Mouse (Mus musculus) layer of hippocampus, postnatal 36 days (tissue): Measurements from ENCODE around the gene Hint3. TPM values are rescaled to one million over a fixed set of nuclear protein-coding genes. Genes with fewer than 3 reads are reported as not detected.
"Not testable (repeated sequence)": the region's sequence is repeated elsewhere in the genome, so short reads cannot be mapped to it uniquely, and the experiment has no call there.

Source experiments
- DNase-seq, 2 experiments: peaks; one replicate each; pipeline ENCODE4 v3.0.0; 2022
- total RNA-seq, 2 experiments: library from RNA; stranded (reverse); gene quantifications; 2 replicates each; pipeline ENCODE4 v1.2.3; 2021

Hint3 gene
- total RNA-seq = 10 to 100 TPM; 38.4 to 40.2 TPM

DNA sequence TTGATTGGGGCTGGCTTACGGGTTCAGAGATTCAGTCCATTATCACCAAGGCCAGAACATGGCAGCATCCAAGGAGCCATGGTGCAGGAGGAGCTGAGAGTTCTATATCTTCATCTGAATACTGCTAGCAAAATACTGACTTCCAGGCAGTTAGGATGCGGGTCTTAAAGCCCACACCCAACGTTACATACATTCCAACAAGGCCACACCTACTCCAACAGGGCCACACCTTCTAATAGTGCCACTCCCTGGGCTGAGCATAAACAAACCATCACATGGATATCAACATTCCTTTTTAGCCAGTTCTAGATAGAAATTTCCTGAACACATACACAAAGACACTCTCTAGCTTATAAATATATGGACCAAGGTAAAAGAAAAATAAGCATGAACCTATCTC, at the start of gene Hint3:
Hint3 (minus strand) TSS at position 120 of the 400 bp plus-strand sequence.
- DNase-seq = no peak

DNA sequence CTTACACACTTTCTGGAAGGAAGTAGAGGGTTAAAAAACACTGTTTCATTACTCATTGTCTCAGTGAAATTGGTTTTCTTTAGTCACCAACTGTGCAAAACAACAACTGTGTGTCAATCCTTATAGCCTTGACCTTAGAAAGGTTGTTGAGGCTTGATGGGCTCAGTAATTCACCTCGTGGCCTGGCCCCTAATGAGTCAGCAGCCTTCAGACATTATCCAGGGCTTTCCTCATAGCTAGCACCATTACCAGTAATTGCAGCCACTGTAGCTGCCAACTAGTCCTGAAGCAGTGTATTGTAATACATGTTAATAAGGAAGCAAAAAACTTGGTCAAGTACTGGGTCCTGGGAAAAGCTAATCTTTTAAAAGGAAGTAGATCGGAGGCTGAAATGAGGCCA, 48.6 kb upstream of the Hint3 start:
- DNase-seq = no peak

DNA sequence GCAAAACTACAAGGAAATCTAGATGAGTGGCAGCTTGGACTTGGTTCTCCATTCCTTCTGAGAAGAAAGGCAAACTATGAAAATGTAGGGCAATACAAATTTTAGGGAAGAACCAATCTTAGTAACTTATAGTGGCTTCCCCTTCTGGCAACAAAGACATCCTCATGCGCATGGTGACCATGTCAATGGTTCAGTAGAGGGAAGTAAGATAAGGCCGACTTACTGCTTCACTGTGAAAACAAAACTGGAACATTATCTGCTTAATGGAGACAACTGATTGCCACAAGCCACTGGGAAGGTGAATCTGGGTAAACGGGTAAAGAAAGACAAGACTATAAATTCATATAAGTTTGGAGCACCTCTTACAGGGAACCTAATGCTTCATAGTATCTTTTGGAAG, 45.4 kb upstream of the Hint3 start:
- DNase-seq = no peak

DNA sequence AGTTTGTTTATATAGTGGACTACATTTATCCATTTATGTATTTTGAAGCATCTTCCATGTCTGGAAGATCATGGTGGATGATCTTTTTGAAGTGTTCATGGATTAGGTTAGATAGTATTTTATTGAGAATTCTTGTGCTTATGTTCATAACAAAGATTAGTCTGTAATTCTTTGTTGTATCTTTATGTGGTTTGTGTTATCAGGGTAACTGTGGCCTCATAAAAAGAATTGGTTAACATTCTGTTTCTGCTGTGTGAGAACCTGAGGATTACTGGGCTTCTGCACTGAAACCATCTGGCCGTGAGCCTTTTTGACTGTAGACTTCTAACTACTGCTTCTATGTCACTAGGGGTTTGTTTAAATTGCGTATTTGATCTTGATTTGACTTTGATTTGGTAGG, 37.1 kb upstream of the Hint3 start:
- DNase-seq = no peak

DNA sequence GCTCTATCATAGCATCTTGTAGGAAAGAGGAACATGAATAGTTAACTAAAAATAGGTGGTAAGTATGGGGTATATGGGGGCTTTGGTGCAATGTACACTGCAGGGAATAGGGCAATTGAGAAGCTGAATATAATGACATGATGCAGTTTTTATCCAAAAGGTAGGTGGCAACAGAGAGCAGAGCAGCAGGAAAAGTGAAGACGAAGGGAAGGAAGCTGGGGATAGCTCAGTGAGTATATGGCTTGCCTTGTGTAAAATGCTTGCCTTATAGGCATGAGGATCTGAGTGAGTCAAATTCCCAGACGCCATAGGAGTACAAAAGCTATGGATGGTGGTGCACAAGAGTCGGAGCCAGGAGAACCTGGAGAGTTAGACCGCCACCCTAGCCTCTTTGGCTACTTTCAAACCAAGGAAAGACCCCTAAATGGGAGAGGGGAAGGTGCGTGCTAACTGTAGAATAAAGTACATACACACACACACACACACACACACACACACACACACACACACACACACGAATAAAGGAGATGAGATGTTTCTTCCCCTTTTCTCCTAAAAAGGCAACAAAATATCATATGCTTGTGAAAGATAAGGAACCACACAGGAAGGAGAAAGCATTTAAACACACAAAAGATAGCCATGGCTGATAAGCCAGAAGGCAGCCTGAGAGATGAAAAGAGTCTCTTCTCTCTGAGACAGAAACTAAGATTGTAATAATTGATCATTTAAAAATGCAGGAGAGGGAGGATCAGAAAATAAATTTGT, 31.3 kb upstream of the Hint3 start:
- DNase-seq = no peak

DNA sequence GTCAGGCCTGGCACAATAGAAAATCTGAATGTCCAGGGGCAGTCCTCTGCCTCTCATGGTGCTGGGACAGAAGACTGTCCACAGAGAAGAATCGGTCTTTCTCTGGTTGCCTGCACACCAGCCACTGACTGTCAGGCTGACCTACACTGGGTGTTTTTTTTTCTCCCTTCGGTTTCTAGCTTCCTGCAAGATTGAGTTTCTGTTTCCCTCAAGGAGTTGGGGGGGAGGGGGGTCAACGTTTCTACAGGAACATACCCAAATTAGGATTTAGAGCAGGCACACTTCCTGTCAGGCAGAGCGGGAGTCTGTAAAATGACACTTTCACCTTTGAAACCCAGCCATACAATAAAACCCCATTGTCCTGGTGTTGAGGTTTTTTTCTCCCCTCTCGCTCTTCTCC, 26.2 kb upstream of the Hint3 start:
- DNase-seq = no peak

DNA sequence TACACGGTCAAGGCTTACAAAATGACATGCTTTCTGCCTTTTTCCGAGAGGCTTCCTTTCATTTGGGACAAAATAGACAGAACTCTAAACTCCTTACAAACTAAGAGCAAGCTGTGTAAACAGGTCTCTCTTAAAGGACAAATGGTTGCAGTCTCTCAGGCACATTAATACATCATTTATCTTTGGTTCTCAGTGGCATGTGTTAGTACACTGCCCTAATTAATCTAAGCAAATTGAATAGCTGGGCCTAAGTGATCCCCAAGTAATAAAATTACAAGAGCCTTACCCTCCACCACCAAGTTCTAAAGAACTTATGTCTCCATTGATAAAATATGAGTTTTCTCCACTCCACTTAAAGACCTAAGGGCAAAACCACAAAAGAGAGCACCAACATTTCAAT, 18.2 kb upstream of the Hint3 start:
- DNase-seq = no peak

DNA sequence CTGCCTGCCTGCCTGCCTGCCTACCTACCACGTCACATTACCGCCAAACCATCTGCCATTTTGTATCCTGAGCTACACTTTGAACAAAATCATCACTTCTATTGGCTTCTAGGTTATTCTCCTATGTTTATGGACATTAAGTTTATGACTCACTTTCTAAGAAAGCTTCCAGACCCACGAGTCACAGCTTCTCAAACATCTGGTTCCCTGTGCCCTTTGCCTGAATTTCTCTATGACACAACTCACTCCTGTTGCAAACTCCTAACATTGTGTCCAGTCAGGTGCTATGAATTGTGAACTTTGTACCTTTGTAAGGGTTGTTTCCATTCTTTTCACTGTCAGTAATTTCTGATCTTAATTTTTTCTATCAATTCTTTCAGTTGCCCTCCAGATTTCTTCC, 8.8 kb upstream of the Hint3 start:
- DNase-seq = no peak

DNA sequence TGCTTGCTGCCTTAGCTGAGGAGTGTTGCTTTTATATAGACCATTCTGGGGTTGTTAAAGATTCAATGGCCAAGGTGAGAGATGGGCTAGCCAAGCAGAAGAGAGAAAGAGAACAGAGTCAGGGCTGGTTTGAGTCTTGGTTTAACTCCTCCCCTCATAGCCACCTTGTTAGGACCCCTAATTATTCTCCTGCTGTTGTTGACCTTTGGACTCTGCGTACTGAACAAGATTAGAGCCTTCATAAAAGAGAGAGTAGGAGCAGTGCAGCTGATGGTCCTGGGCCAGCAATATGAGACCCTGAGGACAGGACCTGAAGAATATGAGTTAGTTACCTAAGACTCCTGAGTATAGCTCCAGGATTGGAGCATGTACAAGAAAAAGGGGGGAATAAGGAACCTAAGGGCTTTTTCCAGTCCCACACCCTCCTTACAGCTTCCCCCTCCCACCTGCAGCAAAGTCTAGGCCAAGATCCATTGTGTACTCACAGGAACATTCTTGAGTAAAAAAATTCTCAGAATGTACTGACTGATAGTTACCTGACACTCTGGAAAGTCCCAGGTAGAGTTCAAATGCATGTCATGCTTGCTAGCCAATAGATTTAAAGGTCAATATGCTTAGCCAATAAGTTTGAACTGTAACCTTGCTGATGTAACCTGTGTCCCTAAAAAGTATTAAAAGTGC, 7.2 kb upstream of the Hint3 start:
- not testable (repeated sequence) for DNase-seq

DNA sequence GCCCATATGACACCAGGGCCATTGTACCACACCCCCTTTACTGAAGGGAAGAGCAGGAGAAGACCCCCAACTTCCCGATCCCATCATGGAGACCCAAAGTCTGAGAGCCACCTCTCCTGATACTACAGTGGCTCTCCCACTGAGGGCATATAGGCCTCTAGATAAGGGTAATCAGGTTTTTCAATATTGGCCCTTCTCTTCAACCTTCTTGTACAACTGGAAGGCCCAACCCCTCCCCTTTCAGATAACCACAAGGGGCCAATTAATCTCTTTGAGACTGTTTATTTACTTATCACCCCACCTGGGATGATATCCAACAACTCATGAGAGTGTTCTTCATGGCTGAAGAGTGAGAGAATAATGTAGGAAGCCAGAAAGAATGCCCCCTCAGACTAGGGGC, 3.3 kb upstream of the Hint3 start:
- DNase-seq = no peak

DNA sequence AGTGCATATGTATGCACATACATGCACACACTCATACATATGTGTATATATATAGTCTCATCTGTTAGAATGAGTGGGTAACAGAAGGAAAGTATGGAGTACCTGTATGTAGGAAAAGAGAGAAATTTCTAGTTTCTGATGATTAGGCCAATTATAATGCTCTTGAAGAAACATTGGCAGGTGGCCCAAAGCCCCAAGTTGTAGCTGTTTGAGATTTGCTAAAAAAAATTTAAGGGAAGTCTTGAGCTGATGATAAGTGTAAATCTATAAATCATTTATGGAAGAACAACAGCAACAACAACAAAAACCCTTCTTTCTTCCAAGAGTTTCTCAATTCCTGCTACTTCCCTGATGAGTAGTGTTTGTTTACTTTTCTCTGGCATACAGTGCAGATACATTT, 545 bp upstream of the Hint3 start:
- no peak for DNase-seq

DNA sequence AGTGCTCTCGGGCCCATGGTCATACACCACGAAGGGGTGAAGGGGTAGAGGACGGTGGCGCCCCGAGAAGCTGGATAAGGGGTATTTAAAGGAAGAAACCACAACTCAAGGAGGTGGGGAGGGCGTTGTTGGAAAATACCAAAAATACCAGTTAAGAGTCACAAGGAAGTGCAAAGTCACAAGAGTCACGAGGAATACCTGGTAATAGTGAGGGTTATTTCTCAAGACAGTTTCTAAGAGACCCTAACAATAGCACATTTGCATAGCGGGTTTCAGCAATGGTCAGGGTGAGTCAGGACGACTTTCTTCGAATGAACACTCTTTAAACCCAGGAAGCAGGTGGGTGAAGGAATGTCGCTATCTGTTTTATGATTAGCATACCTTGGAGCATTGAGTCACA, 988 bp downstream of the Hint3 start:
- not testable (repeated sequence) for DNase-seq

DNA sequence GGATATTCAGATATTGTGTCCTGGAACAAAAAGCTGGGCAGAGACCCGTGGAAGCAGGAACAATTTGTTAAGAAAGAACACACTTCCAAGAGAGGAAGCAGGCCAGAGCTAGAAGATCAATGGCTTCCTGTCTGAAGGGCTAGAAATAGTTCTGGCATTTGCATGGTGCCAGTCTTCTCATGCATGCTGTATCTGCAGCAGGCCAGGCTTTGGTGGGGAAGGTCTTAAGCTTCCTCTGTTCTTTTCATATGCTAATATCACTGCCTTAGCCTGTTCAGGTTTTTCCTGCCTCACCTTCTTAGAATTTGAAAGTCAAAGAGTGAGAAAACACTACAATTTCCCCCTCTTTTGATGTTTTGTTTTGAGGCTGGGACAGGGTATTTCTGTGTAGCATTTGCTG, 1.9 kb downstream of the Hint3 start:
- DNase-seq = no peak

DNA sequence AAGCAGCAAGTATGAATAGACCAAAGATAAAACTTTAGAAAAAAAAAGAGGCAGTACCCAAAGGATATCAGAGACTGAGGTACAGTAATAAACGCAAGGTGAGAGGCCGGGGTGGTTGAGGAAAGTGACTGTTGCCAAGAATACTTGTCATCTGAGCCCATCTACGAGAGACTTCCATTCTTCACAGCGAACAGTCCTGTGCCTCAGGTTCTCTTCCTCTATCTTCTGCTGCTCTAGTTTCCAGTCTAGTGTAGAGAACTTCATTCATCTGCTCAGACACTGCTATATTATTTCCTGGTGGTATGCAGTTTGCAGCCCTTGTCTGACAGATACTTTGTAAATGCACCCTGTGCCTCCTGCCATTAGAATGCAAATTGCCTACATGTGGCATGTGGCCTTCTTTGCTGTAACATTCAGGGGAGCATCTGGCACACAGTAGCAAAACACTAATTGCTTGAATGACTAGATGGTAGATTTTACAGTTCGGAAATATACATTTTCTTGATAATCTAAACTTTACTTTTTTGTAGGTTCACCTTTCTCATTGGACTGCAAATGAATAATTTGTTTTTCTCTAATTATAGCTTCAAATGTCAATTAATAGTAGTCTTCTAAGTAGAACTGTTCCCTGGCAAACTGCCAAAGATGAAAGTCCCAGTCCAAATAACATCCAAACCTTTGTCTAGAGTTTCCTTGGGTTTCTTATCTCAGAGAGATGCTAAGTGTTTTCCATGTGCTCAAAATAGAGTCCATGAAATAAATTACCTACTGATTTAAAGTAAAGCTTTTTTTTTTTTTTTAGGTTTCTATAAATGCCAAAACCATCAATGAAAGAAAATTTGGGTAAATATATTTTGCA, 5.0 kb downstream of the Hint3 start:
- DNase-seq = no peak

DNA sequence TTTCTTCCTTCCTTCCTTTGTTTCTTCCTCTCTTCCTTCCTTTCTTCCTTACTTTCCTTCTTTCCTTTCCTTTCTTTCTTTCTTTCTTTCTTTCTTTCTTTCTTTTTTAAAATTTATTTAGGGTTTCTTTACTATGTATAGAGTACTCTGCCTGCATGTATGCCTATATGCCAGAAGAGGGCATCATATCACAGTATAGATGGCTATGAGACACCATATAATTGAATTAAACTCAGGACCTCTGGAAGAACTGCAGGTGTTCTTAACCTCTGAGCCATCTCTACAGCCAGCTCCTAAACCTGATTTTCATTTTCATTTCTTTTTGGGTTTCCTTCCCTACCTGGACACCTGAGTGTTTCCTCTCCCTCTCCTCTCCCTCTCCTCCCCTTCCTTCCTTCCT, 6.5 kb downstream of the Hint3 start:
- DNase-seq = no peak

DNA sequence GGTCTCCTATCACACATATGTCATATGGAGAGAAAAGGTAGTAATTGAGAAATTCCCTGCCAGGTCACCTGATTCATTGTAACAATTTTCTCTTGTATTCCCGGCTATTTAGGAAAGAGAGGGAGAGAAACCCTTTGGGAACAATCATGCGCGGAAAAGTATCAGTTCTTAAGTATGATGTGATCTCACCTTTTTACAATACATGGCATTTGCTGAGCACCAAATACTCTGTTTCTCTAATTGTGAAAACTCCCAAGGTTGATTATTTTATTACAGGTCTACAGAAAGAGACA, 10.6 kb downstream of the Hint3 start:
- DNase-seq = no peak

DNA sequence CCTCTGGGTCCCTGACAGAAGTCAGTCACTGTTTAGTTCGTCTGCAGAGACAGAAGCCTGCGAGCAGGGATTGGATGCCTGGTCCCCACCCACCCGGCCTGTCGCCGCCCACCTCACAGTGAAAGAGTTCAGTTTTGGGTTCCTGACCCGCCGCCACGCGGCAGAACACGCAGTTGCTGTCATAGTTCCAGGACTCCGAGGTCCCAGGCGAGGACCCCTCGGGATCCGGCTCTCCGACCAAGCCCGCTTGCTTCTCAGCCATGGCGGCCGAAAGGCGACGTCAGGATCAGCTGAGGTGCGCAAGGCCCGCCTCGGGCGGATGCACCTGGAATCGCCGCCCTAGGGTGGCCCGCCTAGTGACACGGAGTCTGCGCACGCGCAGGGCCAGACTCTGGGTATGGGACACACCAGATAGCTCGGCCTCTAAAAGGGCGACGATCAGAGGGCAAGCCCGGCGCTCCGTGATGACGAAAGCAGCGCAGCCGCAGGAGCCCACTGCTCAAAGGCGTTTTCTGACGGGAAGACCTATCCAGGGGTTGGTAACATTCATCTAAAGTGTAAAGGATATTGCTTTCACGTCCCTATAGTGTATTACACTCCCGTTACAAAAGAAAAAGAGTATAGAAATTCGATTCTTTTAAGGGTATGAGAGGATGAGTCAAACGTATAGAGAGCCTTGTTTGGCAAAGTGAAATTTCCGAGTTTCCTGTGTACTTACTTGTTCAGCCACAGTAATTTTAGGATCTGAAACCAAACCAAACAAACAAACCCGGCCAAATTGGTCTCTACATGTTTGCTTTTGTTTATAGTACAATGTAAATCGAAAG, 11.1 kb downstream of the Hint3 start:
- peak; percentile 98 to 99 for DNase-seq

DNA sequence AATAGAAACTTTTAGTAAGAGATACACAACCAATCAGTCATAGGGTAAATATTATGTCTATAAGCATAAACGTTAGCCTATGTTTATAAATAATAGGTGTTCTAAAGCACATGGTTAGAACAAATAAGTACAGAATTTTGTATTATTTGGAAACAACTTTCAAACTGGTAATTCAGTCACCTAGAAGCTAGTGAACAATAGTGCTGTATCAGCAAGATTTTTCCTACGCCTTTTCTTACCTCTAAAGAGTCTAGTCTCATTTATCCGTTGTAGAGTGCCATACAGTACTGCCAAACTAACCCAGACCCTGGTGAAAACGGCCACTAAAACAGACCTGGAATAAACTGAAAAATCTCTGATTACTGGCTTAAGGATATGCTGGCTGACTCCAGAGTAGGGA, 16.4 kb downstream of the Hint3 start:
- no peak for DNase-seq

DNA sequence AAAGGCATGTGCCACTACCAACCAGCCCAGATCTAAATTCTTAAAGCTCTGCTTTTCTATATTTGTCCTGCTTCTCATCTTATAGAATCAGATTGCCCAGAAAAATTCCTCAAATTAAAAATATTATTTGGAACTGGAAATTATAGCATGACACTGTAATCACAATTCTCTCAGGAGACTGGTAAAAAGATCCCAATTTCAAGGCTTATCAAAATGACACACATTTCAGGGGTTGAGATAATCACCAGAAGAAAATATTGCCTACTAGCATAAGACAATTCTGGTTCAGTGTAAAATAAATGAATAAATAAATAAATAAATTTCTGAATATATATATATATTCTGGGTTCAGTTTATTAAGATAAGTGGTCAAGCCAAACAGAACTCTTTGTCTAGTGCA, 19.8 kb downstream of the Hint3 start:
- no peak for DNase-seq

DNA sequence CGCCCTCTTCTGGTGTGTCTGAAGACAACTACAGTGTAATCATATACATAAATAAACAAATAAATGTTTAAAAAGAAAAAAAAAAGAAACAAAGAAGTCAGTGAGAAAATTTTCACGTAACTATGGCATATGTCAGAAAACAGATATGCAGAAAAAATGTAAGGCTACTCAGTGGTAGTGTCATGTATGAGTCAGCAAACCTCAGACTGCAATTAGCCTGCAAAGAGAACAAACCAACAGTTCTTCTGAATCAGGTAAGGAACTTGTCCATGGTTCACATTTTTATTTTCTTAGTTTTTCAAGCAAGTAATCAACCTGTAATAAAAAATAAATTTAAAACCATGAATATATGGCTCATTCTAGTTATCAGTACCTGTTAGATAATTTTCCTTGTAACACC, 21.3 kb downstream of the Hint3 start:
- DNase-seq = no peak

DNA sequence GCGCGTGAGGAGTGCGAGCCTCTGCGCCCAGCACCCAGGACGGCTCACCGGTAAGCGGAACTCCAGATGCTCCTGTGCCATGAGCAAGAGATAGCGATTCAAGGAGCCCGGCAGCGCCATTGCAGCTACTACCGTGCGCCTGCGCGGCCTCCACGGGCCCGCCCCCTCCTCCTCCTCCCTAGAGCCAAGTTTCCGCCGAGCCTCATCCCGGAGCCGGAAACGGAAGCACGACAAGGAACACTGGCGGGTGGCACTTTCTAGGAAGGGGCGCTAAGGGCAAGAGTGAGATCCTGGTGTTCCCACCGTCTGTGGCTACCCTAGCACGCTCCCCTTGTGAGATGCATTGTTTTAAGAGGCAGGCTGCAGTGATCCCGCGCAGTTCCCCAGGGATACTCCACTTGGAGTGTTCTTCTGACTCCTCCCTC, 28.9 kb downstream of the Hint3 start, which contains the start of gene Trmt11:
Trmt11 (minus strand) TSS at position 208 of the 425 bp plus-strand sequence.
- DNase-seq = peak; percentile 90 to 91

DNA sequence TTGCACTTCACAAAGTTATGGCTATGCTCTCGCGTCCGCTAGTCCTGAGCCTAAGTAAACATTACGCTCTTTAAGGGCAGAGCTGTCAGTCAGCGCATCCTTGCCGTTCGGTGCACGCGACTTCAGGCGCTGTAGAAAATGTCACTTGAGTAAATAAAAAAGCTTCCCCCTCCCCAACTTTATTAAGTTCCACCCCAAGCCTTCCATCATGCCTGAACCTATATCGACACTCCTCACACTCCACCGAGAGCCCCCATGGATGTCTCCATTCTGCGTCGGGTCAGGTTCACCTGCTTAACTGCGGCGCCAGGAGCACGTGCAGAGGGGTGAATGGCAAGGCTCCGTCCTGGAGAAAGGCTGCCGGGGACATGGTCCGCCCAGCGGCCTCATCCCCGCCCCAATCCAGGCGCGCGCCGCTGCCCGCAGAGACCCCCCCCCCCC, 29.3 kb downstream of the Hint3 start:
- peak; percentile 10 to 21 for DNase-seq
